Comparison of ENCODE assay signal across 11 mouse cellular contexts in genomic region chr9:47471767-47472420, GRCm38 (mm10). TPM values are rescaled to one million over a fixed set of nuclear protein-coding genes. Genes with fewer than 3 reads are reported as not detected.
DNase-seq lines count a peak whose midpoint lies in the region; ATAC-seq and TF ChIP-seq lines count a peak whose summit lies in the region.
"Had no signal": no experiment of that assay in that cellular context is flagged by ENCODE, and none has a peak within 500 bp of the region (broad histone marks: within the 10 kb centered on the region; RNA-seq: fewer than 3 reads in every experiment).

No protein-coding gene starts in this region.

- DNase-seq in midbrain, postnatal 0 days (ENCODE audit: low spot score): peak; percentile 12
- DNase-seq in midbrain, embryonic 14.5 days: no peak
- peak; percentile 54 to 69 for DNase-seq in cerebellum, postnatal 14 days
- peak; percentile 55 for DNase-seq in heart, postnatal 0 days (ENCODE audit: low spot score)
- peak; percentile 67 for DNase-seq in lung, postnatal 10 days
- DNase-seq in urinary bladder, postnatal 25 days (ENCODE audit: low spot score): no peak

- no peaks in the 10 kb centered on the region for H3K27me3 ChIP-seq in midbrain, postnatal 0 days (ENCODE audit: insufficient read depth, low read length)
- no peaks in the 10 kb centered on the region for H3K27me3 ChIP-seq in midbrain, embryonic 14.5 days (ENCODE audit: control insufficient read depth, insufficient read depth, low read length)
- peaks cover 8% of the 10 kb centered on the region for H3K27me3 ChIP-seq in heart, postnatal 0 days (ENCODE audit: control insufficient read depth, insufficient read depth, low read length)
- H3K27me3 ChIP-seq in forebrain, embryonic 16.5 days (replicated peaks; ENCODE audit: control insufficient read depth, insufficient read depth, low read length): no peaks in the 10 kb centered on the region
- H3K27me3 ChIP-seq: neural tube, embryonic 15.5 days had no signal

- H3K9ac ChIP-seq in midbrain, postnatal 0 days (replicated peaks; ENCODE audit: low read length, poor library complexity, severe bottlenecking): no peak overlapping the region
- no peak overlapping the region for H3K9ac ChIP-seq in midbrain, embryonic 14.5 days (replicated peaks; ENCODE audit: low read length)
- no peak overlapping the region for H3K9ac ChIP-seq in heart, postnatal 0 days (replicated peaks; ENCODE audit: low read depth, low read length)
- no peak overlapping the region for H3K9ac ChIP-seq in forebrain, embryonic 16.5 days (replicated peaks; ENCODE audit: low read depth, low read length)
- H3K9ac ChIP-seq: neural tube, embryonic 15.5 days had no signal

- H3K9me3 ChIP-seq in midbrain, postnatal 0 days (ENCODE audit: low read length): no peaks in the 10 kb centered on the region
- H3K9me3 ChIP-seq in midbrain, embryonic 14.5 days (ENCODE audit: control insufficient read depth, low read length): no peaks in the 10 kb centered on the region
- H3K9me3 ChIP-seq in heart, postnatal 0 days (replicated peaks; ENCODE audit: control insufficient read depth, low read length): no peaks in the 10 kb centered on the region
- H3K9me3 ChIP-seq in forebrain, embryonic 16.5 days (ENCODE audit: control insufficient read depth, low read length): no peaks in the 10 kb centered on the region
- H3K9me3 ChIP-seq: forebrain, embryonic 10.5 days; neural tube, embryonic 15.5 days had no signal

- no peaks in the 10 kb centered on the region for H3K4me1 ChIP-seq in midbrain, postnatal 0 days (ENCODE audit: insufficient read depth, low read length)
- H3K4me1 ChIP-seq in midbrain, embryonic 14.5 days (ENCODE audit: control insufficient read depth, insufficient read depth, low read length): 0 out of 2 replicates have a peak, but pooled peaks cover 3% of the 10 kb centered on the region
- no peaks in the 10 kb centered on the region for H3K4me1 ChIP-seq in heart, postnatal 0 days (ENCODE audit: control insufficient read depth, insufficient read depth)
- H3K4me1 ChIP-seq in forebrain, embryonic 16.5 days (replicated peaks; ENCODE audit: control insufficient read depth, insufficient read depth, low read length): no peaks in the 10 kb centered on the region

- H3K4me2 ChIP-seq in midbrain, postnatal 0 days (ENCODE audit: low read depth, low read length, poor library complexity, severe bottlenecking): no peak overlapping the region
- no peak overlapping the region for H3K4me2 ChIP-seq in midbrain, embryonic 14.5 days (ENCODE audit: low read length)
- H3K4me2 ChIP-seq in heart, postnatal 0 days (ENCODE audit: low read depth, low read length): no peak overlapping the region
- H3K4me2 ChIP-seq in forebrain, embryonic 16.5 days (ENCODE audit: low read length): no peak overlapping the region
- H3K4me2 ChIP-seq: neural tube, embryonic 15.5 days had no signal

- H3K27ac ChIP-seq in midbrain, postnatal 0 days (ENCODE audit: low read depth, low read length): no peak overlapping the region
- no peak overlapping the region for H3K27ac ChIP-seq in midbrain, embryonic 14.5 days (replicated peaks; ENCODE audit: low read depth, low read length)
- H3K27ac ChIP-seq in heart, postnatal 0 days (ENCODE audit: low read depth): no peak overlapping the region
- H3K27ac ChIP-seq in forebrain, embryonic 16.5 days (ENCODE audit: low read length): no peak overlapping the region
- H3K27ac ChIP-seq: forebrain, embryonic 10.5 days; neural tube, embryonic 15.5 days had no signal

- no peak for TF ChIP-seq CTCF in midbrain, postnatal 0 days (IDR thresholded peaks at IDR 0.05)
- TF ChIP-seq CTCF in heart, postnatal 0 days (IDR thresholded peaks at IDR 0.05; ENCODE audit: low read depth): no peak

- H3K36me3 ChIP-seq in midbrain, postnatal 0 days (ENCODE audit: insufficient read depth, low read length): no peaks in the 10 kb centered on the region
- no peaks in the 10 kb centered on the region for H3K36me3 ChIP-seq in midbrain, embryonic 14.5 days (ENCODE audit: control insufficient read depth, insufficient read depth, low read length)
- no peaks in the 10 kb centered on the region for H3K36me3 ChIP-seq in heart, postnatal 0 days (replicated peaks; ENCODE audit: control insufficient read depth, insufficient read depth, low read length)
- no peaks in the 10 kb centered on the region for H3K36me3 ChIP-seq in forebrain, embryonic 16.5 days (ENCODE audit: control insufficient read depth, insufficient read depth)
- H3K36me3 ChIP-seq: forebrain, embryonic 10.5 days; neural tube, embryonic 15.5 days had no signal

- no peak for TF ChIP-seq EP300 in heart, postnatal 0 days (IDR thresholded peaks at IDR 0.05; ENCODE audit: low read depth)

- no peak overlapping the region for H3K4me3 ChIP-seq in midbrain, postnatal 0 days (ENCODE audit: low read depth, low read length)
- no peak overlapping the region for H3K4me3 ChIP-seq in midbrain, embryonic 14.5 days (replicated peaks; ENCODE audit: low read depth, low read length)
- H3K4me3 ChIP-seq in heart, postnatal 0 days (ENCODE audit: low read depth, low read length): no peak overlapping the region
- no peak overlapping the region for H3K4me3 ChIP-seq in forebrain, embryonic 16.5 days (replicated peaks; ENCODE audit: low read length)
- H3K4me3 ChIP-seq: forebrain, embryonic 10.5 days; neural tube, embryonic 15.5 days had no signal

- 25% methylated on average over 10 of the region's 10 CpGs for WGBS in midbrain, postnatal 0 days
- 21% methylated on average over 10 of the region's 10 CpGs for WGBS in midbrain, embryonic 14.5 days
- 37% methylated on average over 10 of the region's 10 CpGs for WGBS in heart, postnatal 0 days
- 27% methylated on average over 10 of the region's 10 CpGs for WGBS in forebrain, embryonic 16.5 days

- ATAC-seq in midbrain, postnatal 0 days (ENCODE audit: low FRiP score): no peak
- no peak for ATAC-seq in midbrain, embryonic 14.5 days (ENCODE audit: low FRiP score, low TSS enrichment)
- ATAC-seq in heart, postnatal 0 days (ENCODE audit: insufficient read depth, low read depth): peak; percentile 55; the same call in 1 of the 2 replicates
- no peak for ATAC-seq in monocyte, adult 5-6 weeks (replicated peaks; ENCODE audit: insufficient number of reproducible peaks, low FRiP score, low TSS enrichment, poor library complexity, severe bottlenecking)
- no peak for ATAC-seq in forebrain, embryonic 16.5 days
- ATAC-seq: hindbrain, embryonic 16.5 days had no signal

RNA-seq across cellular contexts. Expression of gene Cadm1, which starts 58.1 kb away (rescaled TPM):
- 200 and 232 TPM in 2 replicates for total RNA-seq in midbrain, postnatal 0 days (2014; rRNA removed)
- polyA plus RNA-seq in midbrain, postnatal 0 days (2015; fragmentation: Nextera tagmentation; extraction: Ambion mirVana): 344 and 367 TPM in 2 replicates
- 200 and 204 TPM in 2 replicates for polyA plus RNA-seq in midbrain, embryonic 14.5 days (2014; fragmentation: Nextera tagmentation; extraction: Ambion mirVana)
- 5.5 and 10.6 TPM in 2 replicates for total RNA-seq in heart, postnatal 0 days (2014; rRNA removed; ENCODE audit: low replicate concordance)
- polyA plus RNA-seq in heart, postnatal 0 days (2015; fragmentation: Nextera tagmentation; extraction: Ambion mirVana): 3.7 and 5.2 TPM in 2 replicates
- total RNA-seq in monocyte, adult 5-6 weeks (2017): 0.10 to 1.3 TPM in 2 of 3 replicates, not detected in the other
- polyA plus RNA-seq in forebrain, embryonic 16.5 days (2015; fragmentation: Nextera tagmentation; extraction: Ambion mirVana): 214 and 256 TPM in 2 replicates

Comparison
In these comparisons a context has a peak if more than half of its experiments do, and no peak if none do; other contexts are left out.
1. DNase-seq: peak in midbrain, postnatal 0 days (single experiment), cerebellum, postnatal 14 days (2 of 2), heart, postnatal 0 days (single experiment) and lung, postnatal 10 days (single experiment); none in midbrain, embryonic 14.5 days (single experiment) and urinary bladder, postnatal 25 days (single experiment).
2. RNA of gene Cadm1, which starts 58.1 kb away (polyA plus RNA-seq): 344 to 367 TPM in midbrain, postnatal 0 days, 214 to 256 TPM in forebrain, embryonic 16.5 days and 200 to 204 TPM in midbrain, embryonic 14.5 days; 3.7 to 5.2 TPM in heart, postnatal 0 days; every median in the first group is over 10 times any median in the second.